Mouse (Mus musculus) limb, embryonic 12.5 days (tissue): ENCODE results near the gene Cx3cl1. TPM values are rescaled to one million over a fixed set of nuclear protein-coding genes. Genes with fewer than 3 reads are reported as not detected.

Experiments
- ATAC-seq: fragments of 200-750 bp; cut with Nextera tagmentation; 2 replicates; pipeline ENCODE4 v1.8.0; 2017; ENCODE audit warnings: low read depth, moderate TSS enrichment; ENCODE audit not compliant: insufficient number of reproducible peaks, insufficient read depth, low FRiP score, low TSS enrichment
- H3K27ac ChIP-seq: fragments of 300-500 bp; sonication (generic); 2 replicates; pipeline ENCODE4 v1.5.1; 2016; ENCODE audit warnings: mild to moderate bottlenecking, moderate library complexity
- H3K27me3 ChIP-seq: fragments of 300-500 bp; sonication (generic); 2 replicates; pipeline ENCODE4 v1.6.1; 2016; ENCODE audit warnings: mild to moderate bottlenecking, moderate library complexity
- H3K36me3 ChIP-seq: fragments of 300-500 bp; sonication (generic); 2 replicates; pipeline ENCODE4 v1.6.1; 2016; ENCODE audit warnings: mild to moderate bottlenecking, moderate library complexity
- H3K4me1 ChIP-seq: fragments of 300-500 bp; sonication (generic); replicated peaks from 2 replicates; pipeline ENCODE4 v1.6.1; 2016
- H3K4me2 ChIP-seq: fragments of 300-500 bp; sonication (generic); 2 replicates; pipeline ENCODE4 v1.6.1; 2016; ENCODE audit warnings: mild to moderate bottlenecking, moderate library complexity
- H3K4me3 ChIP-seq: fragments of 300-500 bp; sonication (generic); replicated peaks from 2 replicates; pipeline ENCODE4 v1.5.1; 2016; ENCODE audit warnings: mild to moderate bottlenecking
- H3K9ac ChIP-seq: fragments of 300-500 bp; sonication (generic); replicated peaks from 2 replicates; pipeline ENCODE4 v1.6.1; 2016; ENCODE audit warnings: mild to moderate bottlenecking, moderate library complexity
- H3K9me3 ChIP-seq: fragments of 300-500 bp; sonication (generic); 2 replicates; pipeline ENCODE4 v1.6.1; 2016; ENCODE audit warnings: mild to moderate bottlenecking, moderate library complexity
- WGBS: fragments of 180-500 bp; shearing (Covaris S2); methylation state at CpG from one replicate; pipeline ENCODE4 v1.1.7; 2016; 5-methylcytosine and 5-hydroxymethylcytosine counted together
- polyA plus RNA-seq: library from polyadenylated mRNA; unstranded; fragments of >200 nt; fragmentation: Nextera tagmentation; extraction: Ambion mirVana; gene quantifications from 2 replicates; pipeline ENCODE4 v1.2.1, GENCODE M21; 2016

The Cx3cl1 gene
- polyA plus RNA-seq, 1 experiment from 2014 or later, result 5.3 TPM

DNA sequence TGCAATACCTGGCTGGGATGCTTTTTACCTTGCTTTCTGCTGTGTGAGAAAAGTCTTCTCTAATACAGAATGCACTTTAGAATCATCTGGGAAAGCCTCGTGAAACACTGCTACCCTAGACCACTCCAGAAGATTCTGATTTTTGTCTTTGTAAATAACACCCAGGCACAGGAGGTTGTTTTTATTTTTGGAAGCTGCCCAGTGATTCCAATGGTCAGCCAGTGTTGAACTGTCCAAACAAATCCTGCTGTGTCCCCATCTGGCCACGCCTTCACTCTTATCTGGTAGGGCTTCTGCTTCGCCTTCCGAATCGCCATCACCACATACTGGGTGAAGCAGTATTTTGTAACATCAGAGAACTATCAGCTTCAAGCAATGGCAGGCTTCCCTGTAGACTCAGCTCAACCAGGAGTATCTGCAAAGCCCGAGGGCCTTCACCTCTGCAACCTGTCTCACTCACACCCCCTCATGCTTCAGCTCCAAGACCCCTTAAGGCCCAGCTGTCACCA, 47.9 kb downstream of the Cx3cl1 start:
- H3K9ac ChIP-seq, result no peak overlapping the region
- no peak overlapping the region for H3K4me3 ChIP-seq
- 83% methylated on average over 6 of the region's 6 CpGs for WGBS
- H3K4me1 ChIP-seq, result no peaks in the 10 kb centered on the region
- H3K4me2 ChIP-seq, result no peak overlapping the region
- peaks cover 52% of the 10 kb centered on the region for H3K36me3 ChIP-seq
- no peak for ATAC-seq
- no peaks in the 10 kb centered on the region for H3K9me3 ChIP-seq
- no peaks in the 10 kb centered on the region for H3K27me3 ChIP-seq
- H3K27ac ChIP-seq, result no peak overlapping the region

DNA sequence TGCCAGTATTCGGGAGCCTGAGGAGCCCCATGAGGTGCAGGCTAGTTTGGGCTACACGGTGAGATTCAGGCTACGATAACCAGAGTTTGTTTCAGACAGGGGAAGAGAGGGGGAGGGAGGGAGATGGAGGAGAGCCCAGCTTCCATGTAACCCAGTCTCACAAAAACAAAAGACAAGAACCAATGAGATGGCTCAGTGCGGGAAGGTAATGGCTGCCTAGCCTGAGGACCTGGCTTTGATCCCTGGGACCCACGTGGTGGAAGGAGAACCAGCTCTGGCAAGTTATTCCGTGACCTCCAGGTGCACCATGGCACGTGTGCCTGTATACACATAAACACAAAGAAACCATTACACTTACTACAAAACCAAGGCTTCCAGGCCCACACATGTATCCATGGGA, 48.7 kb downstream of the Cx3cl1 start:
- Histone ChIP-seq H3K4me1 (no peaks in the 10 kb centered on the region), H3K9ac (no peak overlapping the region), H3K4me2 (no peak overlapping the region), H3K36me3 (peaks cover 59% of the 10 kb centered on the region), H3K27ac (no peak overlapping the region), H3K27me3 (no peaks in the 10 kb centered on the region), H3K4me3 (no peak overlapping the region), H3K9me3 (no peaks in the 10 kb centered on the region)
- ATAC-seq, result no peak
- 82% methylated on average over 7 of the region's 7 CpGs for WGBS

DNA sequence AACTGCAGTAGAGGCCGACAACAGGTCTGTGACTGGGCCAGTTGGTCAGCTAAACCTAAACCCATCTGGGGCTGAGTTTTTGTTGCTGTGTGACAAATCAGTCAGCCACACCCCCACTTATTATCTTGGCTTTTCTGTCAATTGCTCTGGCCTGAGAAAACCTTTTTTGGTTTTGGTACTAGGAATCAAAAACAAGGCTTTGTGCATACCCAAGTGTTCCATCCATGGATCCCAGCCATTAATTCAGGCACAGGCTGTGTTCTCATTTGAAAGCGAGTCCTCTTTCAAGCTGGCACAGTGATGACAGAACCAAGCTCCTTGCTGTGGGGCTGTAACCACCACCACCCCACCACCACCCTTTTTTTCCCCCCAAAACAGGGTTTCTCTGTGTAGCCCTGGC, 49.6 kb downstream of the Cx3cl1 start:
- Histone ChIP-seq H3K27me3 (no peaks in the 10 kb centered on the region), H3K36me3 (peaks cover 63% of the 10 kb centered on the region)
- 79% methylated on average over 2 of the region's 2 CpGs for WGBS

DNA sequence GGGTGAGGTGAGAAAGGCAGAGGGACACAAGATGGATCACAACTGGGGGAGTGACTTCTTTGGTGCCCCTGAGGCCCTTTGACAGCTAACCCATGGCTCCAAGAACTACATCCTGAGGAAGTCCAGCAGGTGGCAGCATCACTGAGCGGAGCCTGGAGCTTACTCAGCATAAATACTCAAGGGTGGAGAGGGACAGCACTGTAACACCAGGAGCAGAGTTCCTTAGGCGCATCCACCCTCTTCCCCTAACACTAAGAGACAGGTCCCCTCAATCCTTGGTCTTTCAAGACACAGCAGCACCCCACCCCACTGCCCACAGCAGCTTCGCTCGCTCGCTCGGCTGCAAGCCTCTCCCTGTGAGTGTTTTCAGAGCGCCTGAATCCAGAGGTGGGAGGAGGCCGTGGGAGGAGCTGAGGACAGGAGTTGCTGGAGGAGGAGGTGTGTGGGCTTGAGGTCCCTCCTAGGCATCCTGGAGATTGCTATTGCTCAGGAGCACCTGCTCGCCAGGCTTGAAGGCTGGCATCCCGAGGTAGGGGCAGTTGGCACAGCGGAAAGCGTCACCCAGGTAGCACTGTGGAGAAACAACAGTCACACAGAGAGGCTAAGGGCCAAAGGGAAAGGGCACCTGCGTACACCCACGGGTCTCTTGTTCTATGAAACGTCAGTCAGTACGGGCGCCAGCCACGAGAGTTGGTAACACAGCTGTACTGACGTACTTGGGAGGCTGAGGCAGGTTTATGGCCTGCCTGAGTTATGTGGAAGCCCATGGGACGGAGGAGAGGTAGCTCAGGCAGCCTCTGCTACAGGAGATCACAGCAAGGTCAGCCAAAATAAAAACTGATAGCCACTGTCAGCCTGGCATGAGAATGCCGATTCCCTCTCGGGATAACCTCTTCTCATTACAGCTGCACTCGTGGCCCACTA, 51.1 kb downstream of the Cx3cl1 start:
- H3K9me3 ChIP-seq, result no peaks in the 10 kb centered on the region
- H3K36me3 ChIP-seq, result peaks cover 76% of the 10 kb centered on the region
- peak; percentile 34; the same call in 1 of the 2 replicates for ATAC-seq
- H3K27me3 ChIP-seq, result no peaks in the 10 kb centered on the region
- WGBS, result 78% methylated on average over 23 of the region's 23 CpGs
- H3K9ac ChIP-seq, result no peak overlapping the region
- no peak overlapping the region for H3K4me3 ChIP-seq
- no peak overlapping the region for H3K4me2 ChIP-seq
- H3K27ac ChIP-seq, result no peak overlapping the region
- no peaks in the 10 kb centered on the region for H3K4me1 ChIP-seq

More for the DNA sequence above, 49.6 kb downstream of the Cx3cl1 start:
- Histone ChIP-seq H3K9me3 (no peaks in the 10 kb centered on the region), H3K4me2 (no peak overlapping the region), H3K27ac (no peak overlapping the region), H3K4me3 (no peak overlapping the region), H3K9ac (no peak overlapping the region), H3K4me1 (no peaks in the 10 kb centered on the region)
- no peak for ATAC-seq

DNA sequence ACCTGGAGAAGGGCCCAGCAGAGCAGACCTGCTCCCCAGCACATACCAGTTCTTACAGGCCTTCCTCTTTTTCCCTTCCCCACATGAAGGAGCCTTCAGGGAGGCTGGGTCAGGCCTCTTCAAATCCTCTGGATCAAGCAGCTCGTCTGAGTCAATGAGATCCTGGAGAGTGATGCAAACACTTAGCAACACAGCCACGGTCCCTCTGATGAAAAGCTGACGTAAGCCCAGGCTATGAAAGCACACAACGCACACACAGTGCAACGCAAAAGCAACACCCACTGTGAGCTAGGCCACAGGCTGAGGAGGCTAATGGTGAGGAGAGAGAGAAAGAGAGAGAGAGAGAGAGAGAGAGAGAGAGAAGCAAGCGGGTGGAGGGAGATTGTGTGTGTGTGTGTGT, 53.4 kb downstream of the Cx3cl1 start:
- Histone ChIP-seq H3K9ac (no peak overlapping the region), H3K4me2 (no peak overlapping the region), H3K4me3 (no peak overlapping the region), H3K27ac (no peak overlapping the region), H3K9me3 (no peaks in the 10 kb centered on the region; the same call in 1 of the 2 replicates), H3K4me1 (no peaks in the 10 kb centered on the region), H3K36me3 (peaks cover 90% of the 10 kb centered on the region), H3K27me3 (no peaks in the 10 kb centered on the region)
- ATAC-seq, result no peak
- 89% methylated on average over 6 of the region's 6 CpGs for WGBS

DNA sequence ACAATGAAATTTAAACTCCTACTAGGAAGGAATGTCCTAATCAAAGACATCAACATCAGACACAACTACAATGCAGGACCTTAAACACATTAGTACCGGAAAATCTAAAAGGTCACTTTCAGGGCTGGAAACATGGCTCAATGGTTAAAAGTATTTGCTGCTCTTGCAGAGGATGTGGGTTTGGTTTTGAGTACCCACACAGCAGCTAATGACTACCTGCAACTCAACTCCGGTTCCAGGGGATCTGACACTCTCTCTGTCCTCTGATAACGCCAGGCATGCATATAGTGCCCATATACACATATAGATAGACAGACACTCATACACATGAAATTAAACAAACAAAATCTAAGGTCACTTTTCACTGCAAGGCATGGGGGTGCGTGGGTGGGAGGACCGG, 54.4 kb downstream of the Cx3cl1 start:
- Histone ChIP-seq H3K27me3 (no peaks in the 10 kb centered on the region), H3K4me1 (no peaks in the 10 kb centered on the region), H3K4me2 (no peak overlapping the region), H3K9me3 (no peaks in the 10 kb centered on the region; the same call in 1 of the 2 replicates), H3K9ac (no peak overlapping the region), H3K36me3 (peaks cover 90% of the 10 kb centered on the region), H3K4me3 (no peak overlapping the region), H3K27ac (no peak overlapping the region)
- ATAC-seq, result no peak
- WGBS, result 93% methylated on average over 5 of the region's 5 CpGs

DNA sequence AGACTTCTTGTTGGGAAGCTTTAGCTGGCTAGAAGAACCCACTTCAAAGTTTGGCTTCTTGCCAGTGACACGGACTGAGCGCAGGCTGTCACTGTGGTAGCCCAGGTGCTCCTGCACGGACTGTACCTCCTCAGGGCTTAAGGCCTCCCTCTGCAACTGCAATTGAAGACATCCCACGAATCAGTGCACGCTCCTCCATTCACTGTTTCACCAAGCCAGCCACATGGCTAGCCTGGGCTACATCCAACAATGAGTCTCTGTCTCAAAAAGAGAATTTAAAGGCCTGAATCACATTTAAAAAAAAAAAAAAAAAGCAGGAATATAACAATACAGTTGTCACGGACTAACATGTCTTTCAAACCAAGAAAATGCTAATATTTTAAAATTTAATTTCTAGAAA, 56.5 kb downstream of the Cx3cl1 start:
- 93% methylated on average over 6 of the region's 6 CpGs for WGBS
- H3K4me3 ChIP-seq, result no peak overlapping the region
- no peak overlapping the region for H3K4me2 ChIP-seq
- no peak for ATAC-seq
- no peak overlapping the region for H3K27ac ChIP-seq
- H3K36me3 ChIP-seq, result peaks cover 80% of the 10 kb centered on the region
- H3K27me3 ChIP-seq, result no peaks in the 10 kb centered on the region
- H3K9ac ChIP-seq, result no peak overlapping the region
- no peaks in the 10 kb centered on the region; the same call in 1 of the 2 replicates for H3K9me3 ChIP-seq
- H3K4me1 ChIP-seq, result no peaks in the 10 kb centered on the region

Other genes starting within 250 kb of the Cx3cl1 start
- 6.9 and 7.0 TPM in 2 replicates for gene Cpne2, start 239.0 kb upstream of the Cx3cl1 start, polyA plus RNA-seq
- gene Rspry1, start 170.1 kb upstream of the Cx3cl1 start, polyA plus RNA-seq, result 48.2 and 52.3 TPM in 2 replicates
- gene Fam192a, start 170.0 kb upstream of the Cx3cl1 start, polyA plus RNA-seq, result 74.6 and 83.0 TPM in 2 replicates
- 172 and 173 TPM in 2 replicates for gene Arl2bp, start 105.4 kb upstream of the Cx3cl1 start, polyA plus RNA-seq
- 0.40 and 0.42 TPM in 2 replicates for gene Pllp, start 75.7 kb upstream of the Cx3cl1 start, polyA plus RNA-seq
- gene Ccl22, start 26.4 kb upstream of the Cx3cl1 start, polyA plus RNA-seq, result not detected in 2 replicates
- gene Ccl17, start 38.4 kb downstream of the Cx3cl1 start, polyA plus RNA-seq, result not detected in 2 replicates
- 61.8 and 64.4 TPM in 2 replicates for gene Coq9, start 66.3 kb downstream of the Cx3cl1 start, polyA plus RNA-seq
- gene Ciapin1, start 66.3 kb downstream of the Cx3cl1 start, polyA plus RNA-seq, result 145 and 156 TPM in 2 replicates
- 161 and 173 TPM in 2 replicates for gene Polr2c, start 85.4 kb downstream of the Cx3cl1 start, polyA plus RNA-seq
- 18.9 and 20.0 TPM in 2 replicates for gene Dok4, start 104.3 kb downstream of the Cx3cl1 start, polyA plus RNA-seq
- gene Ccdc102a, start 146.1 kb downstream of the Cx3cl1 start, polyA plus RNA-seq, result 48.5 and 52.6 TPM in 2 replicates
- 0.23 TPM in 1 of 2 replicates, not detected in the other for gene Adgrg5, start 151.7 kb downstream of the Cx3cl1 start, polyA plus RNA-seq
- 7.0 and 7.1 TPM in 2 replicates for gene Adgrg1, start 202.7 kb downstream of the Cx3cl1 start, polyA plus RNA-seq
- gene Adgrg3, start 245.7 kb downstream of the Cx3cl1 start, polyA plus RNA-seq, result 2.2 and 2.7 TPM in 2 replicates